Mouse (Mus musculus): ENCODE data around the gene Kdelr1. TPM values are rescaled to one million over a fixed set of nuclear protein-coding genes. Genes with fewer than 3 reads are reported as not detected.

Kdelr1 gene
- polyA plus RNA-seq, 1 experiment from 2014 or later = 96.4 TPM

GRCm38 (mm10) chr7:45921950-45922600 is 49.5 kb downstream of the Kdelr1 start:
- no peak for ATAC-seq (ENCODE audit: low FRiP score, low TSS enrichment)
- H3K4me1 ChIP-seq (ENCODE audit: insufficient read depth, low read length) = peaks cover 59% of the 10 kb centered on the region
- H3K4me3 ChIP-seq (ENCODE audit: low read length) = no peak overlapping the region

GRCm38 (mm10) chr7:45922928-45923761 is 50.6 kb downstream of the Kdelr1 start:
- Histone ChIP-seq H3K4me2 (replicated peaks; ENCODE audit: low read depth, low read length) (peak overlapping the region; percentile 68), H3K4me3 (ENCODE audit: low read length) (peak overlapping the region; percentile 53), H3K27me3 (ENCODE audit: insufficient read depth, low read length) (no peaks in the 10 kb centered on the region), H3K9ac (replicated peaks; ENCODE audit: low read length) (peak overlapping the region; percentile 65), H3K36me3 (ENCODE audit: insufficient read depth, low read length) (0 out of 2 replicates have a peak, but pooled peaks cover 2% of the 10 kb centered on the region), H3K4me1 (ENCODE audit: insufficient read depth, low read length) (peaks cover 48% of the 10 kb centered on the region), H3K9me3 (ENCODE audit: low read length) (no peaks in the 10 kb centered on the region), H3K27ac (ENCODE audit: low read length) (peak overlapping the region; percentile 97)
- ATAC-seq (ENCODE audit: low FRiP score, low TSS enrichment) = peak; percentile 95
- WGBS = under 1% methylated on average over 37 of the region's 37 CpGs

More at GRCm38 (mm10) chr7:45921950-45922600, 49.5 kb downstream of the Kdelr1 start:
- Histone ChIP-seq H3K27me3 (ENCODE audit: insufficient read depth, low read length) (no peaks in the 10 kb centered on the region), H3K9me3 (ENCODE audit: low read length) (no peaks in the 10 kb centered on the region), H3K9ac (replicated peaks; ENCODE audit: low read length) (peak overlapping the region; percentile 63), H3K36me3 (ENCODE audit: insufficient read depth, low read length) (0 out of 2 replicates have a peak, but pooled peaks cover 2% of the 10 kb centered on the region), H3K27ac (ENCODE audit: low read length) (peak overlapping the region; percentile 97), H3K4me2 (replicated peaks; ENCODE audit: low read depth, low read length) (peak overlapping the region; percentile 68)
- 81% methylated on average over 12 of the region's 12 CpGs for WGBS

- Histone ChIP-seq H3K4me1 (ENCODE audit: insufficient read depth, low read length) (peaks cover 47% of the 10 kb centered on the region), H3K4me2 (replicated peaks; ENCODE audit: low read depth, low read length) (peak within 1 kb of the TSS; percentile 68), H3K4me3 (ENCODE audit: low read length) (peak within 1 kb of the TSS; percentile 53), H3K27me3 (ENCODE audit: insufficient read depth, low read length) (no peaks in the 10 kb centered on the region), H3K27ac (ENCODE audit: low read length) (peak within 1 kb of the TSS; percentile 97), H3K9me3 (ENCODE audit: low read length) (no peaks in the 10 kb centered on the region), H3K36me3 (ENCODE audit: insufficient read depth, low read length) (0 out of 2 replicates have a peak, but pooled peaks cover 2% of the 10 kb centered on the region), H3K9ac (replicated peaks; ENCODE audit: low read length) (peak within 1 kb of the TSS; percentile 65)
- ATAC-seq (ENCODE audit: low FRiP score, low TSS enrichment) = peak; percentile 86
- 4% methylated on average over 24 of the region's 24 CpGs for WGBS
These were observed 51.3 kb downstream of the Kdelr1 start, which contains the start of gene Ccdc114 for GRCm38 (mm10) chr7:45923762-45924428. Ccdc114 (plus strand) TSS chr7:45924072.

- no peaks in the 10 kb centered on the region for H3K36me3 ChIP-seq (ENCODE audit: insufficient read depth, low read length)
- no peaks in the 10 kb centered on the region for H3K27me3 ChIP-seq (ENCODE audit: insufficient read depth, low read length)
- 13% methylated on average over 14 of the region's 14 CpGs for WGBS
- ATAC-seq (ENCODE audit: low FRiP score, low TSS enrichment) = peak; percentile 0; the same call in 1 of the 2 replicates
- peak overlapping the region; percentile 68 for H3K4me2 ChIP-seq (replicated peaks; ENCODE audit: low read depth, low read length)
- peaks cover 44% of the 10 kb centered on the region for H3K4me1 ChIP-seq (ENCODE audit: insufficient read depth, low read length)
- H3K9me3 ChIP-seq (ENCODE audit: low read length) = no peaks in the 10 kb centered on the region
- H3K4me3 ChIP-seq (ENCODE audit: low read length) = peak overlapping the region; percentile 53
- peak overlapping the region; percentile 97 for H3K27ac ChIP-seq (ENCODE audit: low read length)
- peak overlapping the region; percentile 65 for H3K9ac ChIP-seq (replicated peaks; ENCODE audit: low read length)
These were observed 51.9 kb downstream of the Kdelr1 start for GRCm38 (mm10) chr7:45924429-45924816.

- no peak for ATAC-seq (ENCODE audit: low FRiP score, low TSS enrichment)
- H3K27ac ChIP-seq (ENCODE audit: low read length) = no peak overlapping the region
- H3K4me2 ChIP-seq (replicated peaks; ENCODE audit: low read depth, low read length) = peak overlapping the region; percentile 34
- no peak overlapping the region for H3K9ac ChIP-seq (replicated peaks; ENCODE audit: low read length)
- 0 out of 2 replicates have a peak, but pooled peaks cover 10% of the 10 kb centered on the region for H3K36me3 ChIP-seq (ENCODE audit: insufficient read depth, low read length)
- peaks cover 9% of the 10 kb centered on the region; the same call in 1 of the 2 replicates for H3K4me1 ChIP-seq (ENCODE audit: insufficient read depth, low read length)
- WGBS = 14% methylated on average over 21 of the region's 23 CpGs
- H3K9me3 ChIP-seq (ENCODE audit: low read length) = peaks cover 9% of the 10 kb centered on the region; the same call in 1 of the 2 replicates
- 0 out of 2 replicates have a peak overlapping the region, but pooled peaks have one; percentile 5 for H3K4me3 ChIP-seq (ENCODE audit: low read length)
- no peaks in the 10 kb centered on the region for H3K27me3 ChIP-seq (ENCODE audit: insufficient read depth, low read length)
These were observed 56.2 kb downstream of the Kdelr1 start for GRCm38 (mm10) chr7:45928626-45929295.

GRCm38 (mm10) chr7:45929688-45930087 is 57.1 kb downstream of the Kdelr1 start:
- H3K9me3 ChIP-seq (ENCODE audit: low read length) = peaks cover 9% of the 10 kb centered on the region; the same call in 1 of the 2 replicates
- H3K4me1 ChIP-seq (ENCODE audit: insufficient read depth, low read length) = peaks cover 3% of the 10 kb centered on the region; the same call in 1 of the 2 replicates
- H3K27ac ChIP-seq (ENCODE audit: low read length) = no peak overlapping the region
- ATAC-seq (ENCODE audit: low FRiP score, low TSS enrichment) = no peak
- no peak overlapping the region for H3K9ac ChIP-seq (replicated peaks; ENCODE audit: low read length)
- 100% methylated on average over 1 of the region's 1 CpGs for WGBS
- no peak overlapping the region for H3K4me3 ChIP-seq (ENCODE audit: low read length)
- H3K27me3 ChIP-seq (ENCODE audit: insufficient read depth, low read length) = no peaks in the 10 kb centered on the region
- no peak overlapping the region for H3K4me2 ChIP-seq (replicated peaks; ENCODE audit: low read depth, low read length)
- H3K36me3 ChIP-seq (ENCODE audit: insufficient read depth, low read length) = 0 out of 2 replicates have a peak, but pooled peaks cover 10% of the 10 kb centered on the region

Other genes starting within 250 kb of the Kdelr1 start
- 11.6 and 13.0 TPM in 2 replicates for gene Rasip1, start 245.3 kb upstream of the Kdelr1 start, polyA plus RNA-seq (2015; fragmentation: Nextera tagmentation; extraction: Ambion mirVana)
- gene Mamstr, start 232.8 kb upstream of the Kdelr1 start, polyA plus RNA-seq (2015; fragmentation: Nextera tagmentation; extraction: Ambion mirVana) = 8.0 and 9.0 TPM in 2 replicates
- gene Fut2, start 206.4 kb upstream of the Kdelr1 start, polyA plus RNA-seq (2015; fragmentation: Nextera tagmentation; extraction: Ambion mirVana) = 0.32 and 0.57 TPM in 2 replicates
- gene Ntn5, start 188.8 kb upstream of the Kdelr1 start, polyA plus RNA-seq (2015; fragmentation: Nextera tagmentation; extraction: Ambion mirVana) = 0.18 and 0.29 TPM in 2 replicates
- 0.22 and 0.24 TPM in 2 replicates for gene Sec1, start 178.4 kb upstream of the Kdelr1 start, polyA plus RNA-seq (2015; fragmentation: Nextera tagmentation; extraction: Ambion mirVana)
- 10.7 and 11.6 TPM in 2 replicates for gene Car11, start 172.9 kb upstream of the Kdelr1 start, polyA plus RNA-seq (2015; fragmentation: Nextera tagmentation; extraction: Ambion mirVana)
- 4.1 and 4.3 TPM in 2 replicates for gene Dbp, start 167.7 kb upstream of the Kdelr1 start, polyA plus RNA-seq (2015; fragmentation: Nextera tagmentation; extraction: Ambion mirVana)
- 1,042 and 1,047 TPM in 2 replicates for gene Rpl18, start 157.3 kb upstream of the Kdelr1 start, polyA plus RNA-seq (2015; fragmentation: Nextera tagmentation; extraction: Ambion mirVana)
- 36.2 and 36.7 TPM in 2 replicates for gene Sphk2, start 154.8 kb upstream of the Kdelr1 start, polyA plus RNA-seq (2015; fragmentation: Nextera tagmentation; extraction: Ambion mirVana)
- 1.1 and 1.2 TPM in 2 replicates for gene Fam83e, start 151.6 kb upstream of the Kdelr1 start, polyA plus RNA-seq (2015; fragmentation: Nextera tagmentation; extraction: Ambion mirVana)
- gene Spaca4, start 147.0 kb upstream of the Kdelr1 start, polyA plus RNA-seq (2015; fragmentation: Nextera tagmentation; extraction: Ambion mirVana) = not detected in 2 replicates
- 1.3 and 1.8 TPM in 2 replicates for gene Lmtk3, start 89.0 kb upstream of the Kdelr1 start, polyA plus RNA-seq (2015; fragmentation: Nextera tagmentation; extraction: Ambion mirVana)
- 1.9 and 2.5 TPM in 2 replicates for gene Sult2b1, start 88.1 kb upstream of the Kdelr1 start, polyA plus RNA-seq (2015; fragmentation: Nextera tagmentation; extraction: Ambion mirVana)
- gene Cyth2, start 58.2 kb upstream of the Kdelr1 start, polyA plus RNA-seq (2015; fragmentation: Nextera tagmentation; extraction: Ambion mirVana) = 125 and 126 TPM in 2 replicates
- gene Kcnj14, start 48.0 kb upstream of the Kdelr1 start, polyA plus RNA-seq (2015; fragmentation: Nextera tagmentation; extraction: Ambion mirVana) = 1.9 TPM in 2 replicates
- gene Grwd1, start 41.8 kb upstream of the Kdelr1 start, polyA plus RNA-seq (2015; fragmentation: Nextera tagmentation; extraction: Ambion mirVana) = 87.4 and 87.9 TPM in 2 replicates
- gene Grin2d, start 5.6 kb downstream of the Kdelr1 start, polyA plus RNA-seq (2015; fragmentation: Nextera tagmentation; extraction: Ambion mirVana) = 0.19 and 0.25 TPM in 2 replicates
- 1.5 and 1.8 TPM in 2 replicates for gene Syngr4, start 23.9 kb downstream of the Kdelr1 start, polyA plus RNA-seq (2015; fragmentation: Nextera tagmentation; extraction: Ambion mirVana)
- gene Tmem143, start 24.2 kb downstream of the Kdelr1 start, polyA plus RNA-seq (2015; fragmentation: Nextera tagmentation; extraction: Ambion mirVana) = 7.1 and 8.4 TPM in 2 replicates
- 187 and 216 TPM in 2 replicates for gene Emp3, start 48.6 kb downstream of the Kdelr1 start, polyA plus RNA-seq (2015; fragmentation: Nextera tagmentation; extraction: Ambion mirVana)
- gene Ccdc114, start 51.3 kb downstream of the Kdelr1 start, polyA plus RNA-seq (2015; fragmentation: Nextera tagmentation; extraction: Ambion mirVana) = 11.7 and 11.8 TPM in 2 replicates
- 0.66 and 0.87 TPM in 2 replicates for gene Abcc6, start 157.5 kb downstream of the Kdelr1 start, polyA plus RNA-seq (2015; fragmentation: Nextera tagmentation; extraction: Ambion mirVana)
- gene Nomo1, start 160.9 kb downstream of the Kdelr1 start, polyA plus RNA-seq (2015; fragmentation: Nextera tagmentation; extraction: Ambion mirVana) = 43.3 and 44.4 TPM in 2 replicates
- gene Kcnj11, start 228.0 kb downstream of the Kdelr1 start, polyA plus RNA-seq (2015; fragmentation: Nextera tagmentation; extraction: Ambion mirVana) = 0.14 and 0.28 TPM in 2 replicates

All from kidney, embryonic 16.5 days (tissue).